Mouse (Mus musculus): ENCODE measurements around the gene Taf5.

Taf5 gene

GRCm38 (mm10) chr19:47065860-47066259 lies 1.7 kb upstream of the Taf5 start:
- DNase-seq (ENCODE audit: low read depth, low spot score), result no peak

GRCm38 (mm10) chr19:47067924-47068611 lies 522 bp downstream of the Taf5 start:
- peak; percentile 71 for DNase-seq (ENCODE audit: low read depth, low spot score)

GRCm38 (mm10) chr19:47088226-47088625 lies 20.7 kb downstream of the Taf5 start:
- DNase-seq (ENCODE audit: low read depth, low spot score), result no peak

- DNase-seq (ENCODE audit: low read depth, low spot score), result peak; percentile 31
Observed at GRCm38 (mm10) chr19:47089718-47090525, 22.4 kb downstream of the Taf5 start.

GRCm38 (mm10) chr19:47090550-47091156 lies 23.1 kb downstream of the Taf5 start, which contains the start of the genes Usmg5 and Pdcd11:
Gene Usmg5, minus strand, starts transcription at chr19:47090647.
Gene Pdcd11, plus strand, starts transcription at chr19:47090768.
- DNase-seq (ENCODE audit: low read depth, low spot score), result peak; percentile 85

- DNase-seq (ENCODE audit: low read depth, low spot score), result no peak
Observed at GRCm38 (mm10) chr19:47101080-47101479, 33.5 kb downstream of the Taf5 start.

GRCm38 (mm10) chr19:47104641-47105271 lies 37.2 kb downstream of the Taf5 start:
- DNase-seq (ENCODE audit: low read depth, low spot score), result no peak

GRCm38 (mm10) chr19:47118634-47119033 lies 51.1 kb downstream of the Taf5 start:
- no peak for DNase-seq (ENCODE audit: low read depth, low spot score)

- peak; percentile 8 for DNase-seq (ENCODE audit: low read depth, low spot score)
Observed at GRCm38 (mm10) chr19:47121054-47121453, 53.5 kb downstream of the Taf5 start.

- DNase-seq (ENCODE audit: low read depth, low spot score), result peak; percentile 21
Observed at GRCm38 (mm10) chr19:47122802-47123201, 55.3 kb downstream of the Taf5 start.

GRCm38 (mm10) chr19:47128164-47128563 lies 60.6 kb downstream of the Taf5 start:
- DNase-seq (ENCODE audit: low read depth, low spot score), result no peak

- DNase-seq (ENCODE audit: low read depth, low spot score), result no peak
Observed at GRCm38 (mm10) chr19:47128835-47129234, 61.3 kb downstream of the Taf5 start.

- no peak for DNase-seq (ENCODE audit: low read depth, low spot score)
Observed at GRCm38 (mm10) chr19:47130551-47131125, 63.1 kb downstream of the Taf5 start.

Data from c-Kit-negative CD71-positive TER-119-positive erythroid progenitor cells, embryonic 14.5 days (primary cell).